In genomic region chr4:126822891-126823882, GRCm38 (mm10) we compare ENCODE assay signal across 15 mouse cellular contexts.
A peak's percentile ranks its signal among the peaks of the same experiment; 100 is the strongest.
DNase-seq lines count a peak whose midpoint lies in the region; ATAC-seq and TF ChIP-seq lines count a peak whose summit lies in the region.
"Had no signal": no experiment of that assay in that cellular context is flagged by ENCODE, and none has a peak within 500 bp of the region (broad histone marks: within the 10 kb centered on the region; RNA-seq: fewer than 3 reads in every experiment).

No protein-coding gene starts in this region.

- ATAC-seq in frontal cortex, adult (ENCODE audit: low TSS enrichment): peak; percentile 77; the same call in 1 of the 2 replicates
- peak; percentile 49; the same call in 1 of the 2 replicates for ATAC-seq in kidney, embryonic 14.5 days (ENCODE audit: low FRiP score, low TSS enrichment)
- peak; percentile 76 for ATAC-seq in neural tube, embryonic 13.5 days (ENCODE audit: low read depth)
- peak; percentile 29; the same call in 1 of the 2 replicates for ATAC-seq in hindbrain, postnatal 0 days
- ATAC-seq in monocyte, adult 5-6 weeks (replicated peaks; ENCODE audit: insufficient number of reproducible peaks, low FRiP score, low TSS enrichment, poor library complexity, severe bottlenecking): no peak
- ATAC-seq: inflammation-experienced regulatory T-cells, adult 6 months; midbrain, embryonic 13.5 days had no signal

- H3K9ac ChIP-seq in kidney, embryonic 14.5 days (ENCODE audit: low read depth, low read length): no peak overlapping the region
- no peak overlapping the region for H3K9ac ChIP-seq in neural tube, embryonic 13.5 days
- H3K9ac ChIP-seq in hindbrain, postnatal 0 days (replicated peaks; ENCODE audit: low read length): no peak overlapping the region
- H3K9ac ChIP-seq: liver, embryonic 15.5 days; midbrain, embryonic 13.5 days had no signal

- H3K9me3 ChIP-seq in kidney, embryonic 14.5 days (ENCODE audit: control insufficient read depth, low read length): no peaks in the 10 kb centered on the region
- no peaks in the 10 kb centered on the region for H3K9me3 ChIP-seq in neural tube, embryonic 13.5 days
- no peaks in the 10 kb centered on the region for H3K9me3 ChIP-seq in hindbrain, postnatal 0 days (ENCODE audit: low read length)
- H3K9me3 ChIP-seq: liver, embryonic 15.5 days; midbrain, embryonic 13.5 days had no signal

- no peaks in the 10 kb centered on the region for H3K27me3 ChIP-seq in kidney, embryonic 14.5 days (ENCODE audit: control insufficient read depth, insufficient read depth, low read length)
- H3K27me3 ChIP-seq in neural tube, embryonic 13.5 days: no peaks in the 10 kb centered on the region
- H3K27me3 ChIP-seq in hindbrain, postnatal 0 days (ENCODE audit: insufficient read depth, low read length): no peaks in the 10 kb centered on the region
- H3K27me3 ChIP-seq: liver, embryonic 15.5 days; midbrain, embryonic 13.5 days had no signal

- 65% methylated on average over 9 of the region's 9 CpGs for WGBS in kidney, embryonic 14.5 days
- WGBS in neural tube, embryonic 13.5 days: 55% methylated on average over 9 of the region's 9 CpGs
- WGBS in hindbrain, postnatal 0 days: 47% methylated on average over 9 of the region's 9 CpGs

- H3K36me3 ChIP-seq in kidney, embryonic 14.5 days (ENCODE audit: control insufficient read depth, insufficient read depth, low read length): 0 out of 2 replicates have a peak, but pooled peaks cover 4% of the 10 kb centered on the region
- H3K36me3 ChIP-seq in neural tube, embryonic 13.5 days: peaks cover 23% of the 10 kb centered on the region
- no peaks in the 10 kb centered on the region for H3K36me3 ChIP-seq in hindbrain, postnatal 0 days (ENCODE audit: insufficient read depth, low read length)

- H3K4me2 ChIP-seq in kidney, embryonic 14.5 days (replicated peaks; ENCODE audit: low read depth, low read length): no peak overlapping the region
- H3K4me2 ChIP-seq in neural tube, embryonic 13.5 days: peak overlapping the region; percentile 33
- no peak overlapping the region for H3K4me2 ChIP-seq in hindbrain, postnatal 0 days (ENCODE audit: low read depth, low read length)
- H3K4me2 ChIP-seq: liver, embryonic 15.5 days; midbrain, embryonic 13.5 days had no signal

- no peak overlapping the region for H3K27ac ChIP-seq in kidney, embryonic 14.5 days (ENCODE audit: low read depth, low read length)
- peak overlapping the region; percentile 42 for H3K27ac ChIP-seq in neural tube, embryonic 13.5 days (replicated peaks)
- 0 out of 2 replicates have a peak overlapping the region, but pooled peaks have one; percentile 7 for H3K27ac ChIP-seq in hindbrain, postnatal 0 days
- H3K27ac ChIP-seq: liver, embryonic 15.5 days; midbrain, embryonic 13.5 days had no signal

- H3K4me3 ChIP-seq in kidney, embryonic 14.5 days (ENCODE audit: low read length): no peak overlapping the region
- H3K4me3 ChIP-seq in neural tube, embryonic 13.5 days: no peak overlapping the region
- no peak overlapping the region for H3K4me3 ChIP-seq in hindbrain, postnatal 0 days (ENCODE audit: low read length)
- H3K4me3 ChIP-seq: liver, embryonic 15.5 days; midbrain, embryonic 13.5 days had no signal

- TF ChIP-seq CTCF in hindbrain, postnatal 0 days (IDR thresholded peaks at IDR 0.05; ENCODE audit: low read depth): no peak

- no peaks in the 10 kb centered on the region for H3K4me1 ChIP-seq in kidney, embryonic 14.5 days (ENCODE audit: control insufficient read depth, insufficient read depth, low read length)
- peaks cover 22% of the 10 kb centered on the region for H3K4me1 ChIP-seq in neural tube, embryonic 13.5 days (replicated peaks)
- H3K4me1 ChIP-seq in hindbrain, postnatal 0 days (ENCODE audit: insufficient read depth, low read length): peaks cover 3% of the 10 kb centered on the region; the same call in 1 of the 2 replicates
- H3K4me1 ChIP-seq: liver, embryonic 15.5 days had no signal

- DNase-seq in frontal cortex, postnatal 14 days (ENCODE audit: low spot score in 2 of 2): no peak
- no peak for DNase-seq in kidney, adult 18-20 months
- no peak for DNase-seq in neural tube, embryonic 10.5 days (ENCODE audit: extremely low spot score, low spot score)
- peak; percentile 50 for DNase-seq in hindbrain, postnatal 0 days (ENCODE audit: low spot score)
- DNase-seq: B cell, adult 2 months; cerebellum, postnatal 10 days; lung, postnatal 36 days; thymus, postnatal 4 days had no signal
